Mouse (Mus musculus) erythroblast, embryonic 14.5 days (primary cell): ENCODE measurements at regions not wholly inside any gene's neighbourhood (a gene's known extent, or its start where the extent isn't known, plus 50 kb on each side); places are given as distances from the start of the nearest gene placed in this dataset.

Experiments used
- GATA1 ChIP-seq: IDR thresholded peaks from 2 replicates; pipeline ENCODE4 v1.6.1; 2012; ENCODE audit warnings: low read length, inconsistent platforms, mixed read lengths
- TAL1 ChIP-seq: IDR thresholded peaks from 3 replicates; pipeline ENCODE4 v1.6.1; 2012; ENCODE audit warnings: low read length, inconsistent platforms, mixed read lengths

DNA sequence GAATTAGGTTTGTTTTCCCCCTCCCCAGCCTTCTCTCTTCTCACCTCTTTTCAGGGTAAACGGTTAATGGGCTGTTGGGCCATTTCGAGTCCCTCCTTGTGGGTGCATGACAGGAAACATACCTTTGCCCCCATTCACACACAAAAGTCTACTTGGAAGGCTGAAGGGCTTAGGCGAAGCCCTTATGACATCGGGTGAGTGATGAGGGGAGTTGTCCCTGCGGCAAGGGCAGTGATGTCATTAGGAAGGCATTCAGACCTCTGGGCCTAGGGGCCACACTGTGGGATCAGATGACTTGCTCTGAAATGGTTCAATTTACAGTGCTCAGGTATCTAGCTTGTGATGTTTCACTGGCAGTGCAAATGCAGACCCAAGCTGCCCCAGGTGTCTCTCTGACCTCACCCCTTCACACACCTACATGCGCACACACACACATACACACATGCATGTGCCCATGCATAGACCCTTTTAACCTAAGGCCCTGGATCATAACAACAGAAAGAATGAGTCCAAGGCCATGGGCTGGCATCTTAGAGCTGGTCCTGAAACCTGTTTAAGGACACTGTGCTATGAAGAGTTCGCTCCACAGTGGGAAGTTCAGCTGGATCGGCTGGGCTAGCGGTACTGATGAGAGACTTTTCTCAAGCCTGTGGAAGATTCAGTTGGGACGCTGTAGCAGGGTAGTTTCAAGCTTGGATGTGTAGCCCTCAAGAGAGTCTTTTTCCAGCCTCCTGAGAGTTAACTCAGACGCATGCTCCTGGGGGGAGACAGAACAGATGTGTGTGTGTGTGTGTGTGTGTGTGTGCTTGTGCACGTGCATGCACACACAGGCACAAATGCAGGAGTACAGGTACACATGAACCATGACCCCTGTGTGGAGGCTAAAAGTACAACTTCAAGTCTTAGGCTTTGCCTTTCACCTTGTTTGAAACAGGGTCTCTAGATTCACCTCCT is 298.8 kb downstream of the 1500009L16Rik start:
- TF ChIP-seq GATA1 (no peak), TAL1 (no peak)
